Mouse (Mus musculus): ENCODE results near the gene a. TPM values are rescaled to one million over a fixed set of nuclear protein-coding genes. Genes with fewer than 3 reads are reported as not detected.
"Not testable (repeated sequence)": the region's sequence is repeated elsewhere in the genome, so short reads cannot be mapped to it uniquely, and the experiment has no call there.

a gene
- total and polyA plus RNA-seq, 2 experiments from 2014 or later, result 0.85 TPM; not detected in 1

DNA sequence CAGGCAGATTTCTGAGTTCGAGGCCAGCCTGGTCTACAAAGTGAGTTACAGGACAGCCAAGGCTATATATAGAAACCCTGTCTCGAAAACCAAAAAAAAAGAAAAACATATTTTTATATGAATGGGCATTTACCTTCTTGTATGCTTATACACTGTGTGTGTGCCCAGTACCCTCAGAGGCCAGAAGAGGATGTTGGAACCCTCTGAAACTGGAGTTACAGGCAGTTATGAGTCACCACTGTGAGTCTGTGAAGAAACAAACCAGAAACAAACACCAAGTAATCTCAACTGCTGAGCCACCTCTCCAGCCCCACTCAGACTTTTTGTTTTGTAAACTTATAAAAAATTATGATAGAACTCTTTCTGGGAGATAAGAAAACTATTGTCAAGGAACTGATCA lies 255.6 kb downstream of the a start:
- no peak for ATAC-seq
- Histone ChIP-seq H3K4me3 (ENCODE audit: low read length) (no peak overlapping the region), H3K4me1 (ENCODE audit: insufficient read depth, low read length) (peaks cover 5% of the 10 kb centered on the region), H3K27me3 (ENCODE audit: insufficient read depth, low read length) (no peaks in the 10 kb centered on the region), H3K9me3 (ENCODE audit: low read length) (no peaks in the 10 kb centered on the region), H3K4me2 (ENCODE audit: low read depth, low read length) (no peak overlapping the region), H3K27ac (no peak overlapping the region), H3K36me3 (ENCODE audit: insufficient read depth, low read length) (no peaks in the 10 kb centered on the region), H3K9ac (replicated peaks; ENCODE audit: low read length) (no peak overlapping the region)
- no peak for DNase-seq (ENCODE audit: low spot score)
- no peak for TF ChIP-seq CTCF (IDR thresholded peaks at IDR 0.05; ENCODE audit: low read depth)
- whole genome bisulfite sequencing, result 84% methylated on average over 2 of the region's 2 CpGs

DNA sequence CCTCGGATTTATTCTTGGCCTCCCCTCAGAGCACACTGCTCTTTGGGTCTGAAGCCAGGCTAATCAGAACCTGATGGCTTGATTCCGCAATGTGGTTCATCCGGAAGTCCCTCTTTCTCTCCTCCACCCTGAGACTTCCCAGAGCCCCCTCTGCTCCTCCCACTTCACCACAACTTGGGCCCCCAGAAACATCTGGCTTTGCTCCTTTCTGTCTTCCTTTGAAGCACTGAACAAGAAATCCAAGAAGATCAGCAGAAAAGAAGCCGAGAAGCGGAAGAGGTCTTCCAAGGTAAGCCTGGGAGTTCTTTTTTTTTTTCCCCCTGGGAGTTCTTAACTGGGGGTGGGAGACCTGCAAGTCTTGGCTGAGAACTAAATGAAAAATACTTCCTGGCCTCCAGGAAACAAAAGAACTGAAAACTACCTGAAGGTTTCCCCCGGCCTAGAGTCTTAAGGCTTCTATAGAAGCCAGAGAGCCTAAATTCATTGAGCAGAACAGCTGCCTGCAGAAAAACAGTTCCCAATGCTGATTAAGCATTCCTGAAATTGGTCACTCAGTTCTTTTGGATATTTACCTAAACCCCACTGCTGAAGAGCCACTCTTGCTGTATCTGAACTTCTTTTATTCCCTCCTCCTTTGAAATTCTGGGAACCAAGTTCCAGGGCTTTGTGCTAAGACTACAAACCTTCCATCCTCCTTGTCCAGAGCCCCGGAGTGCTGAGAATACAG lies 256.4 kb downstream of the a start:
- peaks cover 5% of the 10 kb centered on the region for H3K4me1 ChIP-seq (ENCODE audit: insufficient read depth, low read length)
- no peak overlapping the region for H3K27ac ChIP-seq
- no peaks in the 10 kb centered on the region for H3K36me3 ChIP-seq (ENCODE audit: insufficient read depth, low read length)
- no peak overlapping the region for H3K4me3 ChIP-seq (ENCODE audit: low read length)
- TF ChIP-seq CTCF (IDR thresholded peaks at IDR 0.05; ENCODE audit: low read depth), result no peak
- no peak overlapping the region for H3K4me2 ChIP-seq (ENCODE audit: low read depth, low read length)
- no peaks in the 10 kb centered on the region for H3K27me3 ChIP-seq (ENCODE audit: insufficient read depth, low read length)
- H3K9ac ChIP-seq (replicated peaks; ENCODE audit: low read length), result no peak overlapping the region
- 72% methylated on average over 7 of the region's 7 CpGs for WGBS
- ATAC-seq (no peak), DNase-seq (ENCODE audit: low spot score) (no peak)
- no peaks in the 10 kb centered on the region for H3K9me3 ChIP-seq (ENCODE audit: low read length)

DNA sequence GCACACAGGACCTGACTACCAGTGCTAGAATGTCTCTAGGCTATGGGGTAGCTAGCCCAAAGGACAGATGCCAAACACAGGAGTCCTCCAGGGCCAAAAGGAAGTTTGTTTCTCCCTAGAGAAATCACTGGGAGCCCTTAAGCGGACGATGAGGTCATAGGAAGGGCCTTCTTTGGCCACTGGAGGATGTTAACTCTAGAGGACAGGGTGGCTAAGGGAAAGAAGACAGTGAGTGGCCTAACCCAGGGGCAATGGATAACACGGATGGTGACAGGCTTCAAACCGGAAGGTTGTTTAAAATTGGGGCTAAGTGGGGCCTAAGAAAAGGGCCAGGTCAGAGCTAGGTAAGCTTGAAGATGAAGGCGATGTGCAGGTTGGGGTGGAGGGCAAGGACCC lies 258.9 kb downstream of the a start:
- Histone ChIP-seq H3K27me3 (ENCODE audit: insufficient read depth, low read length) (no peaks in the 10 kb centered on the region), H3K9ac (replicated peaks; ENCODE audit: low read length) (peak overlapping the region; percentile 66), H3K4me3 (ENCODE audit: low read length) (peak overlapping the region; percentile 40), H3K36me3 (ENCODE audit: insufficient read depth, low read length) (no peaks in the 10 kb centered on the region), H3K9me3 (ENCODE audit: low read length) (no peaks in the 10 kb centered on the region), H3K4me1 (ENCODE audit: insufficient read depth, low read length) (peaks cover 5% of the 10 kb centered on the region), H3K4me2 (ENCODE audit: low read depth, low read length) (peak overlapping the region; percentile 69), H3K27ac (peak overlapping the region; percentile 91)
- ATAC-seq (peak; percentile 36), DNase-seq (ENCODE audit: low spot score) (peak; percentile 21)
- 16% methylated on average over 5 of the region's 5 CpGs for WGBS
- TF ChIP-seq CTCF (IDR thresholded peaks at IDR 0.05; ENCODE audit: low read depth), result no peak

DNA sequence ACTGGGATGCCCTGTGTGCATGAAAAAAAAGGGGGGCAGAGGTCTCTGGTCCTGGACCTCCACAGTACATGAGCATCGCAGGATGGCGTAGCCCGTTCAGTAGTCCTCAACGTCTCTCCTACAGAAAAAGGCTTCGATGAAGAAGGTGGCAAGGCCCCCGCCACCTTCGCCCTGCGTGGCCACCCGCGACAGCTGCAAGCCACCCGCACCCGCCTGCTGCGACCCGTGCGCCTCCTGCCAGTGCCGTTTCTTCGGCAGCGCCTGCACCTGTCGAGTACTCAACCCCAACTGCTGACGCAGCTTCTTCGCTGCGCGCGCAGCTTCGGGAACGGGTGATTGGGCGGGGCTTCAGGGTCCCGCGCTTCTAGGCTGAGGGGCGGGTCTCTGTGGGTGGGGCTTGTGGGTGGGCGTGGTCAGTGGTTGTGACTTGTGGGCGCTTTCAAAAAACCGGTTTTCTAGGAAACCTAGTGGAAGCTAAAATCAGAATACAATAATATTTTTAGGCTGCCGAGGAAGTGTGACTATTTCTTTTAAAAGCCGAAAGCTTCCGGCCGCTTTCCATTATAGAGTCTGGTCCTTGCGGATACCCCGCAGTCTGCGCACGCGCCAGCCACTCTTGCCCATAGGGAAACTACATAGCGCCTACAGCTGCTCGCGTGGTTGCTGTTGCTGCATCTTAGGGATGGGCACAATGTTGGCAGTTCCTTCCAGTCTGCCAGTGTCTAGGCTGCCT lies 259.5 kb downstream of the a start:
- H3K4me1 ChIP-seq (ENCODE audit: insufficient read depth, low read length), result peaks cover 5% of the 10 kb centered on the region
- peak overlapping the region; percentile 69 for H3K4me2 ChIP-seq (ENCODE audit: low read depth, low read length)
- no peaks in the 10 kb centered on the region for H3K9me3 ChIP-seq (ENCODE audit: low read length)
- peak overlapping the region; percentile 66 for H3K9ac ChIP-seq (replicated peaks; ENCODE audit: low read length)
- no peaks in the 10 kb centered on the region for H3K27me3 ChIP-seq (ENCODE audit: insufficient read depth, low read length)
- under 1% methylated on average over 45 of the region's 45 CpGs for WGBS
- TF ChIP-seq CTCF (IDR thresholded peaks at IDR 0.05; ENCODE audit: low read depth), result no peak
- peak; percentile 98 for DNase-seq (ENCODE audit: low spot score)
- peak overlapping the region; percentile 40 for H3K4me3 ChIP-seq (ENCODE audit: low read length)
- peak; percentile 96 for ATAC-seq
- H3K27ac ChIP-seq, result peak overlapping the region; percentile 91
- no peaks in the 10 kb centered on the region for H3K36me3 ChIP-seq (ENCODE audit: insufficient read depth, low read length)

DNA sequence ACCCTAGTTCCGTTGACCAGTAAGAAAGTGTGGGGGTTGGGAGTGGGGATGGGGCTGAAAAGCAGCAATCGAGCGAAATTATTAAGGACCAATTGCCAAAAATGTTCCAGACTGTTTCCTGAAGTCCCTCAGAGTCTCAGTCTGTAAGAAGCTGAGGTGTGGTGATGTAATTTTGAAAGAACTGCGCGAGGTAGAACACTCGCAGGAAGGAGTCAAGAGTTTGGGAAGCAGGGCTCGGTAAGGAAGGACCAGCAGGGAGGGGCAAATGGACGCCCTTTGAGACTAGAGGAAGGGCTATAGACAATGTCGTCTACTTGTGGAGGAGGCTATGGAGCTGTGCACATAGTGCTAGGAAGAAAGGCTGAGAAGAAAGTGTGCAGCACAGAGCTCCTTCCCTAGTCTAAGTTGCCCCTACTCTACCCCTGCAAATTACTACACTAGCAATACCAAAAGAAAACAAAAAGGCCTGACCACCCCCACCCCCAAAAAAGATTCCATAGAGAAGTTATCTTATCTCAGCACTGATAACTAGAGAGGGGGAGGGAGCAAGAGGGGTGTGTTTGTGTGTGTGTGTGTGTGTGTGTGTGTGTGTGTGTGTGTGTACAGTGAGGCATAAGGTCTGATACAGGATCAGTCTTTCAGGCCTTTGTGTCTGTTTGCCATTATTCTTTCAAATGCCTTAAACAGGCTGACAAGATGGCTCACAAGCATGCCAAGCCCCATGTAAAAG lies 260.6 kb downstream of the a start:
- peak overlapping the region; percentile 66; the same call in 1 of the 2 replicates for H3K9ac ChIP-seq (replicated peaks; ENCODE audit: low read length)
- peak overlapping the region; percentile 69 for H3K4me2 ChIP-seq (ENCODE audit: low read depth, low read length)
- TF ChIP-seq CTCF (IDR thresholded peaks at IDR 0.05; ENCODE audit: low read depth), result no peak

DNA sequence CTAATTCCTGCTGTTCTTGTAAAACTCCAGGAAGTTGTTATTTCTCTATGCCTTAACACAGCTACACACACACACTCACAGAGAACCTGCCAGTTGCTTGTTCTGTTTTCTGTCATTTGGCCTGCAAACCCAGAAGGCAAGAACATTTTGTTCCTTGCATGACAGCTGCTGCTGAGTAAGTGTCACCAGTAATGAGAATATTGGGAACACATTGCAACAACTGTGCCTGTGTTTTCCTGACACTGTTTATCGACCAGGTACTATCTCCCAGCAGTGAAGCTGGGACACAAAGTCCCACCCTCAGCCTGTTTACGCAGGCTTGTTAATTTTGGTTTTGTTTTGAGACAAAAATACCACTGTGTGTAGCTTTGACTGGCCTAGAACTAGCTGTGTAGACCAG lies 261.5 kb downstream of the a start:
- Histone ChIP-seq H3K4me2 (ENCODE audit: low read depth, low read length) (no peak overlapping the region), H3K9me3 (ENCODE audit: low read length) (no peaks in the 10 kb centered on the region), H3K36me3 (ENCODE audit: insufficient read depth, low read length) (no peaks in the 10 kb centered on the region), H3K9ac (replicated peaks; ENCODE audit: low read length) (no peak overlapping the region), H3K27me3 (ENCODE audit: insufficient read depth, low read length) (no peaks in the 10 kb centered on the region), H3K27ac (no peak overlapping the region), H3K4me1 (ENCODE audit: insufficient read depth, low read length) (peaks cover 5% of the 10 kb centered on the region), H3K4me3 (ENCODE audit: low read length) (no peak overlapping the region)
- no peak for TF ChIP-seq CTCF (IDR thresholded peaks at IDR 0.05; ENCODE audit: low read depth)
- no peak for ATAC-seq
- WGBS, result 84% methylated on average over 2 of the region's 2 CpGs
- DNase-seq (ENCODE audit: low spot score), result no peak

More for the DNA sequence above, 260.6 kb downstream of the a start:
- DNase-seq (ENCODE audit: low spot score), result no peak
- H3K36me3 ChIP-seq (ENCODE audit: insufficient read depth, low read length), result no peaks in the 10 kb centered on the region
- peaks cover 5% of the 10 kb centered on the region for H3K4me1 ChIP-seq (ENCODE audit: insufficient read depth, low read length)
- no peaks in the 10 kb centered on the region for H3K9me3 ChIP-seq (ENCODE audit: low read length)
- no peaks in the 10 kb centered on the region for H3K27me3 ChIP-seq (ENCODE audit: insufficient read depth, low read length)
- ATAC-seq, result no peak
- H3K4me3 ChIP-seq (ENCODE audit: low read length), result peak overlapping the region; percentile 40
- peak overlapping the region; percentile 91 for H3K27ac ChIP-seq
- 16% methylated on average over 9 of the region's 9 CpGs for WGBS

DNA sequence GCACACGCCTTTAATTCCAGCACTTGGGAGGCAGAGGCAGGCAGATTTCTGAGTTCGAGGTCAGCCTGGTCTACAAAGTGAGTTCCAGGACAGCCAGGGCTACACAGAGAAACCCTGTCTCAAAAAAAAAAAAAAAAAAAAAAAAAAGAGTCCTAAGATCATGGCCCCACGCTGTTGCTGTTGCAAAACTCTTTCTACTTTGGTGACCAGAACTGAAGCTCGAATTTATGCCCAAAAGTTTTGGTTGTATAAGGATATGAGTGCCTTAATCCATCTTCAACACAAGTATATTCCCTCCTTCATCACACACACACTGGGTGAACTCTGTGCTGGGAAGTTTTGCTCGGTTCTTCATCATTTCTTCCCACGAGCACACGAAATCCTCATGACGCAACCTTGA lies 262.3 kb downstream of the a start:
- not testable (repeated sequence) for H3K36me3 ChIP-seq (ENCODE audit: insufficient read depth, low read length); H3K9ac ChIP-seq (replicated peaks; ENCODE audit: low read length); H3K27me3 ChIP-seq (ENCODE audit: insufficient read depth, low read length); H3K4me3 ChIP-seq (ENCODE audit: low read length); ATAC-seq; H3K4me1 ChIP-seq (ENCODE audit: insufficient read depth, low read length); H3K27ac ChIP-seq; DNase-seq (ENCODE audit: low spot score); H3K4me2 ChIP-seq (ENCODE audit: low read depth, low read length); H3K9me3 ChIP-seq (ENCODE audit: low read length)
- 95% methylated on average over 8 of the region's 8 CpGs for WGBS

Measured in hindbrain, postnatal 0 days (tissue).